Mouse (Mus musculus) v-Abl transformed pro-B cells (cell line): ENCODE results near the gene Gsdma.
"Not testable (repeated sequence)": the region's sequence is repeated elsewhere in the genome, so short reads cannot be mapped to it uniquely, and the experiment has no call there.

Experiments used
- in situ Hi-C, 2 experiments: fragments of 400-800 bp; cut with MboI; formaldehyde crosslinking; loops; one replicate each; pipeline ENCODE4 v1.15.1; 2025; ENCODE audit not compliant: unreplicated experiment in 2 of 2

The Gsdma gene

DNA sequence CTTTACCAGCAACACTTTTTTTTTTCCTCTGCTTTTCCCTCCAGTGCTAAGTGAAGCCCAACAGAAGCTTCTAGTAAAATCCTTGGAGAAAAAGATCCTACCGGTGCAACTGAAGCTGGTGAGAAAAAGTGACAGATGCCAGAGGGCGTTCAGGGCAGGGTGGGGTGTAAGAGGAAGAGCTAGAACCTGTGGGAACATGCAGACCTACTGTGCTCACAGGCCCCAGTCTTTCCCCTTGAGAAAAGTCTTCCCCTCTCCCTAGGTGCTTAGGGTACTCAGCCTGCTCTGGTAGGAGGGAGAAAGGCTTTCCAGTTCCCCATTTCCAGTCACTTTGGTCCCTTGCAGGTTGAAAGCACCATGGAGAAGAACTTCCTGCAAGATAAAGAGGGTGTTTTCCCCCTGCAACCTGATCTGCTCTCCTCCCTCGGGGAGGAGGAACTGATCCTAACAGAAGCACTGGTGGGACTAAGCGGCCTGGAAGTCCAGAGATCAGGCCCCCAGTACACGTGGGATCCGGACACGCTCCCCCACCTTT is 11.7 kb downstream of the Gsdma start:
- in situ Hi-C loops: loop anchor here in 1 of 2 experiments (10.0 kb wide), 1 partner anchor 71 kb away; no protein-coding TSS in a partner anchor

GRCm38 (mm10) chr11:98680023-98680422 is 15.9 kb downstream of the Gsdma start:
- in situ Hi-C loops: no loop called here

GRCm38 (mm10) chr11:98680595-98680994 is 16.4 kb downstream of the Gsdma start:
- in situ Hi-C loops: not testable (repeated sequence)

GRCm38 (mm10) chr11:98681186-98681585 is 17.0 kb downstream of the Gsdma start:
- in situ Hi-C loops: no loop called here

DNA sequence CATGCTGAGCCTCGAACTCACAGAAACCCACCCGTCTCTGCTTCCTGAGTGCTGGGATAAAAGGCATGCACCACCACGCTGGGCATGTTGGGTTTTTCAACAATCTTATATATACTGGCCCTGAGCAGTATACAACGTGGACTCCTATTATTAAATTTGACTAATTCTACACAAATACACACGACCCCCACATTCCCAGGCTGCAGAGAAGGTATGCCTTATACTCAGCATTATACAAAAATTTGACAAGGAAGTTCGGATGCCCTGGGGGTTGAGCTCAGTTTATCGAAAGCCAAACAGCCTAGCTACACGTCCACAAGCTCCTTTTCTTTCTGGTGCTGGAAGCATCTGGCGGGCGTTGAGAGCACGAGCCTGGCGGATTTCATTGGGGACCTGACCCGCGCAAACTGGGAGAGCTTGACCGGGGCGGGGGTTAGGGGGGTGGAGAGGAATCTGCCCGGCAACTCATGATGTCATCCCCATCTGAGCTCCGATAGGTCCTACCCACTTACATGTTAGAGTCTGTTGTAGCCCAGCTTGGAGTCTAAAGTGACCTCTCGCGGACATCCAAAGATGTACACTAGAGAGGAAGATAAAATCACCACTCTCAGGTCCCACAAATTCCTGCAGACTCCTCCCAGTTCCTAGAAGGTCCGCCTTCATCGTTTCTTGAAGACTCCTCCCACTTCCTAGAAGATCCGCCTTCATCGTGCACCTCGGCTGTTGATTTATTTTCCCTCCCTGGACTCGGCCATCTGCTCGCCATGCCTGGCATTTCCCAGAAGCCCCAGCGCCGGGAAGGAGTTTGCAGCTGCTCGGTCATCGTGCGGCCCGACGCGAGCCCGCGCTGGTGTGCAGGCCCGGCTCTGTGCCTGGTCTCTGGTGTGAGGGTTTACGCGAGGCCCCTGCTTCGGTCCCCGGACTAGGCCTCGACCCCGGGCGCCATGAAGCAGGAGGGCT is 17.9 kb downstream of the Gsdma start, which contains the start of gene Psmd3:
Psmd3 (plus strand) TSS at position 769 of the 960 bp plus-strand sequence.
- in situ Hi-C loops: no loop called here

DNA sequence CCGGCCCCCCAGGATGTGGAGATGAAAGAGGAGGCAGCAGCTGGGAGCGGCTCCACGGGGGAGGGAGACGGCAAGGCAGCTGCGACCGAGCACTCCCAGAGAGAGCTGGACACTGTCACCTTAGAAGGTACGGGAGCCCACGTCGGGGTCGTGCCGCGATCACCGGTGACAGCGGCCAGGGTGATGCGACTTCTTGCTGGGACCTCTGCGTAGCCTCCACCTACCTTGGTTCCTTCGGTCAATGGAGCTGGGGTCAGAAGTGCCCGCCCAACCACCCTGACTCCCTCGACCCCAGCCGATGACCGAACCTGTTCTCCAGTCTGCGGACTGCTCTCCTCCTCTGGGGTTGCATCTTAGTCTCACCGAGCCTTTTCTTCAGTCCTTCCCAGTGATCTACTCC is 18.7 kb downstream of the Gsdma start:
- in situ Hi-C loops: no loop called here

DNA sequence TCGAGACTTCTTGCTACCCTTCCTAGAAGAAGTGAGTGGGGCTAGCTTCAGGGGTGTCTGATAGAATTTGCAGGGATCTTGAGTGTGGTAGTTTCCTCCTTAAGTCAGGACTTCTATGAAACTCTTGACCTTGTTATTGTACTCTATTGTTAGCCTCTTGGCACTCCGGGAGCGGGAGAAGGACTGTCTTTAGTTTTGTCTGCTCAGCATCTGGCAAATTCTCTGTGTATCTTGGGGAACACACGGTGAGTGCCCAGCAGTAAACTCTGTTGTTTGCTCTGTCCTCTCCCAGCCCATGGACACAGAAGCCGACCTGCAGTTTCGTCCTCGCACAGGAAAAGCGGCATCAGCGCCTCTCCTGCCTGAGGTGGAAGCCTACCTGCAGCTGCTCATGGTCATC is 21.5 kb downstream of the Gsdma start:
- in situ Hi-C loops: no loop called here

DNA sequence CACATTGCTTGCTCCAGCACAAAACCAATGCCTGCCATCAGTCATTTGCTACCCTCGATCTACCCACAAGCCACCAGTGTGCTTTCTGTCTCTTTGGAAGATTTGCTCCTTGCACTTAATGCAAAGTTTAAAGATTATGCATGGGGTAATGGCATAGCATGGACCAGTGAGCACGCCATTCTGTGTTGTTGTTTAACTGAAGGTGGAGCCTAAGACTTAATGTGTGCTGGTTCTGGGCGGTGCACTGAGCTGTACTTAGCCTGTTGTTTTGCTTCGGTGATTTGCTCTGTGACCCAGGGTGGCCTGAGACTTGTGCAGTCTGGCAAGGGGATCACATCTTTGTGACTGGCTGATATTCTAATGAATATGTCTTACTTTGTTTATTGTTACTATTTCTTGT is 22.8 kb downstream of the Gsdma start:
- in situ Hi-C loops: no loop called here

DNA sequence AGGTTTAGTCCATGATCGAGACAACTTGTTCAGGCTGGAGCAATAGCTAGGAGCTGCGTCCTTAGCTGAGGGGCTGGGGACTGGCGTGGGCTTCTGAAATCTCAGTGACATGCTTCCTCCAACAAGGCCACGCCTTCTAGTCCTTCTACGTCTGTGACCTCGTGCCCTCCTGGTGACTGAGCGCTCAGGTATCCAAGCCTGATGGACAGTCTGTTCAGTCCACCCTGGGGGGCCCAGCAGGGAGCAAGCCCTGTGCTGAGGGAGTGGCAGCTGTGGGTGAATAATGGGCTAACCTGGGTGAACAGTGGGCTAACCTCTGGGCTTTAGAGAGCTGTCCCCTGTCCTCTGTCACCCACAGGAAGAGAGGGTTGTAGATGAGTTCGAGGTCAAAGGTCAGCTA is 23.9 kb downstream of the Gsdma start:
- in situ Hi-C loops: no loop called here

GRCm38 (mm10) chr11:98693201-98693600 is 29.1 kb downstream of the Gsdma start:
- in situ Hi-C loops: no loop called here

DNA sequence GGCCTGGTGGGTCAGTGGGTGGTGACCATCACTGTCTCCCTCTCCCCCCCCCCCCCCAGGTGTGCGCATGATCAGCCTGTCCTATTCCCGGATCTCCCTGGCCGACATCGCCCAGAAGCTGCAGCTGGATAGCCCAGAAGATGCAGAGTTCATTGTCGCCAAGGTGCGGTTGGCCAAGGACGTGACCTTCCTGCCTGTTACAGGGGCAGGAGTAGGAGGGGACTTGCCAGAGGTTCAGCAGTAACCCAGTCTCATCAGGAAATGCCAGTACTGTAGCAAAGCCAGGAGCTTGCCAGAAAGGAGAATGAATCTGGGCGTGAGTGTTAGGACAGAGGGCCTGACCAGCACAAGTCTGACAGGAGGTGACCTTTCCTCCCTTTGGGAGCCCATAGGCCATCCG is 29.6 kb downstream of the Gsdma start:
- in situ Hi-C loops: no loop called here

GRCm38 (mm10) chr11:98694301-98694700 is 30.1 kb downstream of the Gsdma start:
- in situ Hi-C loops: no loop called here

- in situ Hi-C loops: loop anchor here in 1 of 2 experiments (5.0 kb wide), 1 partner anchor 217 kb away; no protein-coding TSS in a partner anchor
These were observed 31.3 kb downstream of the Gsdma start for GRCm38 (mm10) chr11:98695408-98695807.

GRCm38 (mm10) chr11:98696454-98697216 is 32.5 kb downstream of the Gsdma start:
- in situ Hi-C loops: loop anchor here in 1 of 2 experiments (5.0 kb wide), 1 partner anchor 216 kb away; no protein-coding TSS in a partner anchor

DNA sequence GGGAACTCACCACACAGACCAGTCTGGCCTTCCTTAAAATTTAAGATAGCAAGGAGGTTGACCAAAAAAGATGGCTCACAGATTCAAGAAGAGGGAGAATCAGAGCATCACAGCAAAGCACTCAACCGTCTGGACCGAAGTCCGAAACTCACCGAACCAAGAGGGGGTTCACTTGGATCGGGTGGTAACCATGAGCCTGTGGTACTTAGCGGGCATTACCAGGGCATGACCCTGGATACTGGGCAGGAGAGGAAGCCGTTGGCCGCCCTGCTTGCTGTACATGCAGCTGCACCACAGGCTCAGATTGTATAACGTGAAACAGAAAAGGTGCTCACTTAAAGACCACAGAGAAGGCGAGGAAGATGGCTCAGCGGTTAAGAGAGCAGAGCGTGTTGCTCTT is 33.1 kb downstream of the Gsdma start:
- in situ Hi-C loops: loop anchor here in 1 of 2 experiments (5.0 kb wide), 1 partner anchor 215 kb away; no protein-coding TSS in a partner anchor

GRCm38 (mm10) chr11:98698849-98699640 is 34.9 kb downstream of the Gsdma start:
- in situ Hi-C loops: loop anchor here in 1 of 2 experiments (5.0 kb wide), 1 partner anchor 213 kb away; no protein-coding TSS in a partner anchor

GRCm38 (mm10) chr11:98699911-98700310 is 35.8 kb downstream of the Gsdma start:
- in situ Hi-C loops: loop anchor here (5.0 to 25.0 kb wide), 2 partner anchors 212 to 1612 kb away; partner anchors contain the start of gene Eif1 (in 1 of the 2)

GRCm38 (mm10) chr11:98701213-98701670 is 37.1 kb downstream of the Gsdma start, which contains the start of gene Csf3:
TSS of gene Csf3 (plus strand) at chr11:98701263.
- in situ Hi-C loops: loop anchor here (5.0 to 25.0 kb wide), 2 partner anchors 211 to 1611 kb away; partner anchors contain the start of gene Eif1 (in 1 of the 2)

DNA sequence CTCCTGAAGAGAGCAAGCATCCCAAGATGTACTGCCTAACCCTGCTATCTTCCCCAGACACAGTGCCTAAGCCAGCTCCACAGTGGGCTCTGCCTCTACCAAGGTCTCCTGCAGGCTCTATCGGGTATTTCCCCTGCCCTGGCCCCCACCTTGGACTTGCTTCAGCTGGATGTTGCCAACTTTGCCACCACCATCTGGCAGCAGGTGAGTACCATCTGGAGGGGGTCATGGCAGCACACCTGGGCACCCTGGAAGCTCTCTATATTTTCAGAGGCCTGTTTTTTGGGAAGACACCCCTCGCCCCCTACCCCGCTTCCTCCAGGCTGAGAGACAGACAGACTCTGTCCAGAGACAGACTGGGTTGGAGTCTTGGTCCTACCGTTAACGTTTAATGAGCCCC is 38.2 kb downstream of the Gsdma start:
- in situ Hi-C loops: loop anchor here (5.0 to 25.0 kb wide), 2 partner anchors 210 to 1610 kb away; partner anchors contain the start of gene Eif1 (in 1 of the 2)
